Mouse (Mus musculus): ENCODE results near the gene Tspear. TPM values are rescaled to one million over a fixed set of nuclear protein-coding genes. Genes with fewer than 3 reads are reported as not detected.

Tspear gene
- total and polyA plus RNA-seq, 3 experiments = 1.8 to 3.8 TPM; not detected in 1

- no peaks in the 10 kb centered on the region for H3K36me3 ChIP-seq (ENCODE audit: control insufficient read depth in 1 of 2, insufficient read depth in 2 of 2, low read length in 2 of 2)
- H3K9ac ChIP-seq (ENCODE audit: control insufficient read depth, low read depth, low read length, poor library complexity, severe bottlenecking) = no peak within 1 kb of the TSS
- H3K27ac ChIP-seq (ENCODE audit: control insufficient read depth, low read depth, low read length) = no peak within 1 kb of the TSS
- no peaks in the 10 kb centered on the region for H3K9me3 ChIP-seq (replicated peaks; ENCODE audit: insufficient read depth, low read length)
- H3K4me3 ChIP-seq (ENCODE audit: control insufficient read depth in 1 of 2, insufficient read depth in 1 of 2, low read depth in 2 of 2, low read length in 2 of 2) = no peak within 1 kb of the TSS
- peaks cover 0 to 2% of the 10 kb centered on the region in 2 experiments; a peak in 1 of 4 replicates for H3K27me3 ChIP-seq (ENCODE audit: control insufficient read depth in 1 of 2, insufficient read depth in 2 of 2, low read length in 2 of 2)
- no peaks in the 10 kb centered on the region for H3K79me2 ChIP-seq (ENCODE audit: control insufficient read depth, insufficient read depth, low read length, poor library complexity)
- no peaks in the 10 kb centered on the region for H3K4me1 ChIP-seq (ENCODE audit: control insufficient read depth in 1 of 2, insufficient read depth in 2 of 2, low read length in 2 of 2)
- DNase-seq (ENCODE audit: low read depth, low spot score) = no peak
- no peak for TF ChIP-seq MEF2A (IDR thresholded peaks at IDR 0.05; ENCODE audit: extremely low read depth, insufficient replicate concordance, low read depth, low read length, poor library complexity, severe bottlenecking)
- no peak for TF ChIP-seq MYB (IDR thresholded peaks at IDR 0.05; ENCODE audit: low read depth, low read length)
- no peak for TF ChIP-seq ELF1 (IDR thresholded peaks at IDR 0.05; ENCODE audit: low read depth, low read length)
- no peak for TF ChIP-seq POLR2A (IDR thresholded peaks at IDR 0.05; ENCODE audit: control insufficient read depth in 1 of 2, insufficient read depth in 1 of 2, low read depth in 1 of 2, low read length in 2 of 2, poor library complexity in 1 of 2)
These were observed 149.3 kb downstream of the Tspear start, which contains the start of gene Krtap10-10 for GRCm38 (mm10) chr10:77835647-77836046. Gene Krtap10-10, plus strand, starts transcription at chr10:77835947.

- no peak for DNase-seq (ENCODE audit: low read depth, low spot score)
- Histone ChIP-seq H3K36me3 (ENCODE audit: control insufficient read depth in 1 of 2, insufficient read depth in 2 of 2, low read length in 2 of 2) (no peaks in the 10 kb centered on the region), H3K79me2 (ENCODE audit: control insufficient read depth, insufficient read depth, low read length, poor library complexity) (no peaks in the 10 kb centered on the region), H3K27ac (ENCODE audit: control insufficient read depth, low read depth, low read length) (no peak overlapping the region), H3K4me3 (ENCODE audit: control insufficient read depth in 1 of 2, insufficient read depth in 1 of 2, low read depth in 2 of 2, low read length in 2 of 2) (no peak overlapping the region), H3K9me3 (replicated peaks; ENCODE audit: insufficient read depth, low read length) (no peaks in the 10 kb centered on the region), H3K9ac (ENCODE audit: control insufficient read depth, low read depth, low read length, poor library complexity, severe bottlenecking) (no peak overlapping the region), H3K4me1 (ENCODE audit: control insufficient read depth in 1 of 2, insufficient read depth in 2 of 2, low read length in 2 of 2) (no peaks in the 10 kb centered on the region), H3K27me3 (ENCODE audit: control insufficient read depth in 1 of 2, insufficient read depth in 2 of 2, low read length in 2 of 2) (no peaks in the 10 kb centered on the region; a peak in 1 of 4 replicates)
- TF ChIP-seq MYC (IDR thresholded peaks at IDR 0.05; ENCODE audit: low read depth, low read length) = no peak
- TF ChIP-seq GATA1 (IDR thresholded peaks at IDR 0.05; ENCODE audit: low read depth, low read length) = no peak
- TF ChIP-seq JUND (IDR thresholded peaks at IDR 0.05; ENCODE audit: low read depth, low read length) = no peak
- TF ChIP-seq SIN3A (IDR thresholded peaks at IDR 0.05; ENCODE audit: low read length) = no peak
- no peak for TF ChIP-seq POLR2AphosphoS2 (IDR thresholded peaks at IDR 0.05; ENCODE audit: low read length)
- no peak for TF ChIP-seq CHD2 (IDR thresholded peaks at IDR 0.05; ENCODE audit: low read length)
- TF ChIP-seq TAL1 (IDR thresholded peaks at IDR 0.05; ENCODE audit: low read length) = no peak
- no peak for TF ChIP-seq ZKSCAN1 (IDR thresholded peaks at IDR 0.05; ENCODE audit: low read depth, low read length)
- no peak for TF ChIP-seq E2F4 (IDR thresholded peaks at IDR 0.05; ENCODE audit: borderline replicate concordance, low read depth, low read length)
- TF ChIP-seq ZMIZ1 (IDR thresholded peaks at IDR 0.05; ENCODE audit: low read depth, low read length) = no peak
- no peak for TF ChIP-seq GABPA (IDR thresholded peaks at IDR 0.05; ENCODE audit: low read depth, low read length)
- no peak for TF ChIP-seq MXI1 (IDR thresholded peaks at IDR 0.05; ENCODE audit: low read depth, low read length)
- no peak for TF ChIP-seq BHLHE40 (IDR thresholded peaks at IDR 0.05; ENCODE audit: borderline replicate concordance, low read depth, low read length)
These were observed 152.6 kb downstream of the Tspear start for GRCm38 (mm10) chr10:77839006-77839405.
